Mouse (Mus musculus) stomach, embryonic 16.5 days (tissue): ENCODE data around the gene Btaf1. TPM values are rescaled to one million over a fixed set of nuclear protein-coding genes. Genes with fewer than 3 reads are reported as not detected.

Experiments
- ATAC-seq: fragments of 200-750 bp; cut with Nextera tagmentation; 2 replicates; pipeline ENCODE4 v1.8.0; 2017; ENCODE audit warnings: moderate number of reproducible peaks, moderate TSS enrichment; ENCODE audit not compliant: insufficient read depth, low FRiP score
- H3K27ac ChIP-seq: fragments of 300-500 bp; sonication (generic); 2 replicates; pipeline ENCODE4 v1.5.1; 2014; ENCODE audit warnings: low read length
- H3K27me3 ChIP-seq: fragments of 300-500 bp; sonication (generic); 2 replicates; pipeline ENCODE4 v1.6.1; 2014; ENCODE audit warnings: low read length, control low read depth, mixed read lengths; ENCODE audit not compliant: control insufficient read depth, insufficient read depth
- H3K36me3 ChIP-seq: fragments of 300-500 bp; sonication (generic); 2 replicates; pipeline ENCODE4 v1.6.1; 2014; ENCODE audit warnings: low read length; ENCODE audit not compliant: control insufficient read depth, insufficient read depth
- H3K4me1 ChIP-seq: fragments of 300-500 bp; sonication (generic); 2 replicates; pipeline ENCODE4 v1.6.1; 2014; ENCODE audit warnings: low read length, control low read depth, mixed read lengths; ENCODE audit not compliant: control insufficient read depth, insufficient read depth
- H3K4me2 ChIP-seq: fragments of 300-500 bp; sonication (generic); 2 replicates; pipeline ENCODE4 v1.6.1; 2014; ENCODE audit warnings: low read depth, low read length, mixed read lengths
- H3K4me3 ChIP-seq: fragments of 300-500 bp; sonication (generic); replicated peaks from 2 replicates; pipeline ENCODE4 v1.5.1; 2014; ENCODE audit warnings: mild to moderate bottlenecking, low read length
- H3K9ac ChIP-seq: fragments of 300-500 bp; sonication (generic); 2 replicates; pipeline ENCODE4 v1.6.1; 2014; ENCODE audit warnings: low read length
- H3K9me3 ChIP-seq: fragments of 300-500 bp; sonication (generic); replicated peaks from 2 replicates; pipeline ENCODE4 v1.6.1; 2016; ENCODE audit warnings: low read length, control low read depth; ENCODE audit not compliant: control insufficient read depth
- WGBS: fragments of 180-500 bp; shearing (Covaris S2); extraction: QIAGEN DNeasy Blood & Tissue Kit; methylation state at CpG from one replicate; pipeline ENCODE4 v1.1.7; 2014; 5-methylcytosine and 5-hydroxymethylcytosine counted together
- polyA plus RNA-seq: library from polyadenylated mRNA; unstranded; fragments of >200 nt; fragmentation: Nextera tagmentation; extraction: Ambion mirVana; gene quantifications from 2 replicates; pipeline ENCODE4 v1.2.1, GENCODE M21; 2015

The Btaf1 gene
- polyA plus RNA-seq, 1 experiment from 2014 or later: 9.3 TPM

- Histone ChIP-seq H3K4me3 (no peak overlapping the region), H3K4me1 (no peaks in the 10 kb centered on the region), H3K4me2 (no peak overlapping the region), H3K9me3 (no peaks in the 10 kb centered on the region), H3K27me3 (no peaks in the 10 kb centered on the region), H3K36me3 (peaks cover 19% of the 10 kb centered on the region), H3K27ac (no peak overlapping the region), H3K9ac (no peak overlapping the region)
- no peak for ATAC-seq
- WGBS: 77% methylated on average over 5 of the region's 5 CpGs
Measured at GRCm38 (mm10) chr19:37004557-37004956, 78.7 kb downstream of the Btaf1 start.

- WGBS: 88% methylated on average over 3 of the region's 3 CpGs
- Histone ChIP-seq H3K9ac (no peak overlapping the region), H3K9me3 (no peaks in the 10 kb centered on the region), H3K27ac (no peak overlapping the region), H3K4me2 (no peak overlapping the region), H3K36me3 (peaks cover 18% of the 10 kb centered on the region), H3K4me3 (no peak overlapping the region), H3K4me1 (no peaks in the 10 kb centered on the region), H3K27me3 (no peaks in the 10 kb centered on the region)
- no peak for ATAC-seq
Measured at GRCm38 (mm10) chr19:37009878-37010281, 84.0 kb downstream of the Btaf1 start.

GRCm38 (mm10) chr19:37013461-37013860 lies 87.6 kb downstream of the Btaf1 start:
- H3K9ac ChIP-seq: no peak overlapping the region
- ATAC-seq: no peak
- no peak overlapping the region for H3K27ac ChIP-seq
- H3K4me2 ChIP-seq: no peak overlapping the region
- WGBS: 93% methylated on average over 6 of the region's 6 CpGs
- H3K9me3 ChIP-seq: no peaks in the 10 kb centered on the region
- peaks cover 14% of the 10 kb centered on the region for H3K36me3 ChIP-seq
- H3K4me1 ChIP-seq: no peaks in the 10 kb centered on the region
- H3K27me3 ChIP-seq: no peaks in the 10 kb centered on the region
- H3K4me3 ChIP-seq: no peak overlapping the region

GRCm38 (mm10) chr19:37014173-37014939 lies 88.5 kb downstream of the Btaf1 start:
- H3K27me3 ChIP-seq: no peaks in the 10 kb centered on the region
- ATAC-seq: no peak
- H3K9me3 ChIP-seq: no peaks in the 10 kb centered on the region
- 79% methylated on average over 8 of the region's 8 CpGs for WGBS
- no peak overlapping the region for H3K27ac ChIP-seq
- H3K4me1 ChIP-seq: no peaks in the 10 kb centered on the region
- no peak overlapping the region for H3K4me2 ChIP-seq
- H3K36me3 ChIP-seq: peaks cover 10% of the 10 kb centered on the region
- no peak overlapping the region for H3K4me3 ChIP-seq
- no peak overlapping the region for H3K9ac ChIP-seq

- 96% methylated on average over 6 of the region's 6 CpGs for WGBS
- Histone ChIP-seq H3K4me1 (no peaks in the 10 kb centered on the region), H3K9me3 (no peaks in the 10 kb centered on the region), H3K4me3 (no peak overlapping the region), H3K36me3 (no peaks in the 10 kb centered on the region; the same call in 1 of the 2 replicates), H3K4me2 (no peak overlapping the region), H3K27ac (no peak overlapping the region), H3K9ac (no peak overlapping the region), H3K27me3 (no peaks in the 10 kb centered on the region)
- no peak for ATAC-seq
Measured at GRCm38 (mm10) chr19:37016890-37017289, 91.0 kb downstream of the Btaf1 start.

GRCm38 (mm10) chr19:37018411-37018810 lies 92.5 kb downstream of the Btaf1 start:
- Histone ChIP-seq H3K36me3 (no peaks in the 10 kb centered on the region; the same call in 1 of the 2 replicates), H3K27ac (no peak overlapping the region), H3K4me2 (peak overlapping the region; percentile 52), H3K9ac (peak overlapping the region; percentile 26), H3K9me3 (no peaks in the 10 kb centered on the region; the same call in 1 of the 2 replicates), H3K4me3 (peak overlapping the region; percentile 49), H3K4me1 (no peaks in the 10 kb centered on the region), H3K27me3 (no peaks in the 10 kb centered on the region)
- peak; percentile 94 for ATAC-seq
- WGBS: 3% methylated on average over 26 of the region's 26 CpGs

- ATAC-seq: no peak
- Histone ChIP-seq H3K27ac (no peak overlapping the region), H3K4me1 (no peaks in the 10 kb centered on the region), H3K9me3 (no peaks in the 10 kb centered on the region; the same call in 1 of the 2 replicates), H3K9ac (peak overlapping the region; percentile 26; the same call in 1 of the 2 replicates), H3K4me2 (peak overlapping the region; percentile 52), H3K36me3 (no peaks in the 10 kb centered on the region), H3K4me3 (peak overlapping the region; percentile 49), H3K27me3 (no peaks in the 10 kb centered on the region)
- 46% methylated on average over 5 of the region's 5 CpGs for WGBS
Measured at GRCm38 (mm10) chr19:37018931-37019330, 93.1 kb downstream of the Btaf1 start.

- no peak overlapping the region for H3K4me2 ChIP-seq
- WGBS: 57% methylated on average over 5 of the region's 5 CpGs
- H3K4me1 ChIP-seq: no peaks in the 10 kb centered on the region
- H3K27ac ChIP-seq: no peak overlapping the region
- H3K27me3 ChIP-seq: no peaks in the 10 kb centered on the region
- no peak overlapping the region for H3K9ac ChIP-seq
- H3K4me3 ChIP-seq: no peak overlapping the region
- ATAC-seq: no peak
- no peaks in the 10 kb centered on the region; the same call in 1 of the 2 replicates for H3K9me3 ChIP-seq
- H3K36me3 ChIP-seq: no peaks in the 10 kb centered on the region
Measured at GRCm38 (mm10) chr19:37020531-37020930, 94.7 kb downstream of the Btaf1 start.

- no peak overlapping the region for H3K4me3 ChIP-seq
- H3K27me3 ChIP-seq: no peaks in the 10 kb centered on the region
- H3K36me3 ChIP-seq: no peaks in the 10 kb centered on the region
- no peaks in the 10 kb centered on the region for H3K4me1 ChIP-seq
- ATAC-seq: no peak
- H3K9ac ChIP-seq: no peak overlapping the region
- no peaks in the 10 kb centered on the region; the same call in 1 of the 2 replicates for H3K9me3 ChIP-seq
- 83% methylated on average over 11 of the region's 11 CpGs for WGBS
- no peak overlapping the region for H3K27ac ChIP-seq
- no peak overlapping the region for H3K4me2 ChIP-seq
Measured at GRCm38 (mm10) chr19:37020951-37021350, 95.1 kb downstream of the Btaf1 start.
